Mouse (Mus musculus) frontal cortex, adult 2 months (tissue): Measurements from ENCODE around the gene B3galnt2. TPM values are rescaled to one million over a fixed set of nuclear protein-coding genes. Genes with fewer than 3 reads are reported as not detected.

ENCODE experiments used
- polyA plus RNA-seq: library from polyadenylated mRNA; depleted of rRNA; stranded (reverse); fragments of >200 nt; gene quantifications from 2 replicates; pipeline ENCODE4 v1.2.3, GENCODE M21; 2012; rRNA removed

B3galnt2 gene
- polyA plus RNA-seq, 1 experiment, result 28.9 TPM

Other genes starting within 250 kb of the B3galnt2 start
- gene Gng4, start 170.4 kb upstream of the B3galnt2 start, polyA plus RNA-seq, result 264 and 296 TPM in 2 replicates
- 201 and 213 TPM in 2 replicates for gene Tbce, start 85.2 kb downstream of the B3galnt2 start, polyA plus RNA-seq
- gene Arid4b, start 108.8 kb downstream of the B3galnt2 start, polyA plus RNA-seq, result 27.3 and 31.0 TPM in 2 replicates
- 39.3 and 46.3 TPM in 2 replicates for gene Ggps1, start 109.0 kb downstream of the B3galnt2 start, polyA plus RNA-seq